Mouse (Mus musculus) MEL-GATA-1-ER (cell line): ENCODE measurements around the gene Rassf1.
A peak's percentile ranks its signal among the peaks of the same experiment; 100 is the strongest.

Source experiments
- DNase-seq: peaks from one replicate; pipeline ENCODE4 v3.0.0-alpha.2; 2012; ENCODE audit warnings: low read depth; ENCODE audit errors: extremely low read depth

The Rassf1 gene

DNA sequence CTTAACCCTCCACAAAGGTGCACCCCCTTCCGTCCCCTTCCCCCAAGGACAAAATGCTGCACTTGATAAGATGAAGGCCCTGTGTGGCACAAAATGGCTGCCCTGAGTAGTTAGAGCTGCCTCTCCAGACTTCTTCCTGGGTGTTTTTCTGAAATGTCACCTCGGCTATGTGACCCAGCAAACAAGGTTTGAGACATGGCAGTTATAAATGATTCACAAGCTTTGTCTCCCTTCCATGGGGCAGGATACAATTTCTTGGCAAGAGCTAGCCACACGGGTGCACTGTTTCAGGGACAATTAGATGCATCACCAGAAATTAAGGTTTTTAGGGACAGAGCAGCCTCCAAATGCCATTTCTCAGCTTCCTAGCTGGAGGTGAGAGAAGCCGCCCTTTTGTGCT, 10.9 kb upstream of the Rassf1 start:
- DNase-seq = no peak

DNA sequence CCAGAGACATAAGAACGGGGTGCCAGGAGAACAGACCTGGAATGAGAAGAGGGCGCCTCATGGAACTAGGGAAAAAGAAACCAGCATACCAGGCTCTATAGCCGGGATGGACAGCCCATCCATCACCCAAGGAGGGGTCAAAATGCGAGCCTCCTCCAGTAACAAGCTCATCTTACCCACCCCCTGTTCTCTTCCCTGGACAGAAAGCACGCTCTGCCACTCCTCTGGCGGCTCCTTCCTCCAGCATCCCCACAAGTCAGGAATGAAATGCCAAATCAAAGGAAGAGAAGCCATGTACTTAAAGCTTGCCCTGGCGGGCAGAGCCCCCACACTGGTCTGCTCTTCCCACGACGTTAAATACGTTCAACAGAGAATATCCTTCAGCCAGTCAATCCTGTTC, 10.3 kb upstream of the Rassf1 start:
- no peak for DNase-seq

DNA sequence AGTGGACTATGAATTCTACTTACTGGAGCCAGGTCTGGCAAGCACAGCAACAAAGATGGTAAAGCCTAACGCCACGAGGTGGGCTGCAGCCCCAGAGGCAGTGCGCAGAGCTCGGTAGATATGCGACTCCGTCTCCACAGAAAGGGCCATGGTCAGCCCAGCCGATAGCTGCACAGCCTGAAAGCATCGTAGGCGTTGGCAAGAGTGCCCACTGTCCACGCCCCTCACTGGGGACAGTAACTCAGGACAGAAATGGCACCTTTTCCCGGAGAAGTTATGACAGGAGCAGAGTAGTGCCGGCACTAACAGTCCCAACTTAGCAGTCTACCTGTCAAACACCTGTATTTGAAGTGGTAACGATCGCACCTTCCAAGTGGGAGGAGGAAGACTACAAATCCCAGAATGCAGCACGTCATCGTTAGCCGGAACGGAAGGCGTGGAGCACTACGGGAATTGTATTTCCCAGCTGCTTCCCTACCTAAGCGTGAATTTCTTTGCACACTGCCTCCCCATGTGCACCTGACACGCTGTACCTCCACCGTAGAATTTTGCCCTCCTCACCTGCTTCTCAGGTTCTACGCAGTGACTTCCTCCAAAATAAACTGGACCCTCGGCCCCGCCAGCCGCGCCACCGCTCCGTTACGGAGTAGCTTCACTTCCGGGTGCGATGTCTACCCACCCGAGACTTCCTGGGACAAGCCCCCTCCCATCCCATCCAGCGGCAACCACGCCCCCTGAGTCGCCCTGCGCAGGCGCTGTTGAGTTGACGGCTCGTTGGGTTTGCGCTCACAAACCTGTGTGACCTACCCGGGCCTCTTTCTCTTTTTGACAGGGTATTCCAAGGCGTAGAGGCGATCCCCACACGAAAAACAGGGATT, 9.6 kb upstream of the Rassf1 start, which contains the start of the genes Cyb561d2 and Nprl2:
Gene Cyb561d2, minus strand, starts transcription at position 720 of the 878 bp plus-strand sequence.
Gene Nprl2, plus strand, starts transcription at position 753 of the 878 bp plus-strand sequence.
- peak; percentile 84 for DNase-seq

DNA sequence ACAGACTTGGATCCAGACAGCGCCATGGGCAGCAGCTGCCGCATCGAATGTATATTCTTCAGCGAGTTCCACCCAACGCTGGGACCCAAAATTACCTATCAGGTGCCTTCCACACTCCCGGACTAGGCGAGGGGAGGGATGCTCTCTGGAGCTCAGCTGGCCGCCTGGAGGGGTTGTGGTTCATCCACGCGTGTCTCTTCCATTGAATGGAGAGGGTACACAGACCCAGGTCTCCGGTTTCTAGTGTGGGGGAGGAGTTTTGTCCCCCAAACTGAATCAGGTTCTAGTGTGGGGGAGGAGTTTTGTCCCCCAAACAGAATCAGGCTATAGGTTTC, 9.0 kb upstream of the Rassf1 start:
- no peak for DNase-seq

DNA sequence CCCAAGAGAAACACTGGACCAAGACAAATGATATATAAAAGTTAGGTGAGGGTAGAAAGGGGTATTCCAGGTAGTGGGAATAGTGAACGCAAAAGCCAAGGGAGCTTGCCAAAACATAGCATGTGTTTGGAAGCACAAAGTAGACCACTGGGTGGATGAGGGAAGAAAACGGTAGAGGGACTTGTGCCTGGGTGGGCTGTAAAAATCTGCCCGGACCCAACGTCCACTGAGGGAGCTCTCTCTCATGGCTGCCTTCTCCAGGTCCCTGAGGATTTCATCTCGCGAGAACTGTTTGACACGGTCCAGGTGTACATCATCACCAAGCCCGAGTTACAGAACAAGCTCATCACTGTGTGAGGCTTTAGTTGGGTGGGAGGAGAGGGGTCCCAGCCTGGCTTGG, 8.6 kb upstream of the Rassf1 start:
- no peak for DNase-seq

DNA sequence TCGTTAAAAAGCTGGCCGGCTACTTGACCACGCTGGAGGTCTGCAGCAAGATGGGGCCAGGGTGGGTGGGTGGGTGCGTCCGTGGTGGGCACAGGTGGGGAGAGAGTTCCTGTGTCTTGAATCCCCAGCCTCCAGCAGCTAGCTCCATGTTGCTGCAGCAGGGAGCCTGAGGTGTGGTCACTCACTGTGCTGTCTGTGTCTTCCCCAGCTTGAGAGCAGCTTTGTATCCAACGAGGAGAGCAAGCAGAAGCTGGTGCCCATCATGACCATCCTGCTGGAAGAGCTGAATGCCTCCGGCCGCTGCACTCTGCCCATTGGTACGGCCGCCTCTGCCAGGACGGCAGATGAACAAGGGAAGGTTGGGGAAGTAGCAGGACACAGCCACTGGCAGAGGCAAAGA, 8.1 kb upstream of the Rassf1 start:
- no peak for DNase-seq

DNA sequence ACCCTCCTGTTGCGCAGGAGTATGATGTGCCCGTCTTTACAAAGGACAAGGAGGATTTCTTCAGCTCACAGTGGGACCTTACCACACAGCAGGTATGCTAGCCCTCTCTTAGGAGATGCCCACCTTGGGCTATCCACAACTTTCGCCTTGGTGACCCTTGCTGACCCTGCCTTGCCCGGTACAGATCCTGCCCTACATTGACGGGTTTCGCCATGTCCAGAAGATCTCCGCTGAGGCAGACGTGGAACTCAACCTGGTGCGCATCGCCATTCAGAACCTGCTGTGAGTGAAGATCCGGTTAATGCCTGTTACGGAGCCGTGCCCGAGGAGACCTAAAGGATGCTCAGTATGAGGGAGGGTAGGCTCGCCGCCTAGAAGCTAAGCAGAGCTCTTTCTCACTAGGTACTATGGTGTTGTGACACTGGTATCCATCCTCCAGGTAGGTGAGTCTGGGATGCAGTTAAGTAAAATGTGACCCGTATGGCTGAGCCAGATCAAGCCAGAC, 7.1 kb upstream of the Rassf1 start:
- no peak for DNase-seq

DNA sequence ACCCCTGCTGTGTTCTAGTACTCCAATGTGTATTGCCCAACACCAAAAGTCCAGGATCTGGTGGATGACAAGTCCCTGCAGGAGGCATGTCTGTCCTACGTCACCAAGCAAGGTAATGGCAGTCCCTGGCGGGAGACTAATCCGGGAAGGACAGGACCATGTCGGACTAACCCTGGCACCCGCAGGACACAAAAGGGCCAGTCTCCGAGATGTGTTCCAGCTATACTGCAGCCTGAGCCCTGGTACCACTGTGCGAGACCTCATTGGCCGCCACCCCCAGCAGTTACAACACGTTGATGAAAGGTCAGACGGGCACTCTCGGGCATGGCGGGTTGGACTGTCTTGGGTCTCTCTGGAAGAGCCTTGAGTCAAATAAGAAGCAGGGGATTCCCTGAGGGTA, 6.6 kb upstream of the Rassf1 start:
- DNase-seq = no peak

DNA sequence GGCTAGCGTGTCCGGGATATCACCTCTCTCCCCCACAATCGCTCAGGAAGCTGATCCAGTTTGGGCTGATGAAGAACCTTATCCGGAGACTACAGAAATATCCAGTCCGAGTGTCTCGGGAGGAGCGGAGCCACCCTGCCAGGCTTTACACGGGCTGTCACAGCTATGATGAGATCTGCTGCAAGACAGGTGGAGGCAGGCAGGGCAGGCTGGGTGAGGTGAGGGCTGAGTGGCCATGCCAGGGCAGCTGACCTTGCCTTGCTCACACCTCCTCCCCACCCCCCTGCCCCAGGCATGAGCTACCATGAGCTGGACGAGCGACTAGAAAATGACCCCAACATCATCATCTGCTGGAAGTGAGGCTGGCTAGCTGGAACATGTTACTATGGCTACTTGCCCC, 6.2 kb upstream of the Rassf1 start:
- no peak for DNase-seq

DNA sequence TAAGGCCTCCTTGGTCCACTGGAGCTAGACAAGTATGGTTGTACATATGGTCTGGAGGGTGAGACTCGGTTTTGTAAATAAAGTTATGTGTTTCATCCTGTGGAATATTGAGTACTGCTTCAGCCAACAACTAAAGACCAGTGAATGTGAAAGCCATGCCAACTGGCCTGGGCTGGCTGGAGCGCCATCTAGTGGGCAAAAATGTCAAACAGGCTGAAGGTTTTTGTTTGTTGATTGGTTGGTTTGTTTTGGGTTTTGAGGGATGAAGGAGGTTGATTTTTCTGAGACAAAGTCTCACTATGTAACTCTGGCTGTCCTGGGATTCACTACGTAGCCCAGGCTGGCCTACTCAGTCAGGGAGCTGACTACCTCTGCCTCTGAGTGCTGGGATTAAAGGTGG, 5.8 kb upstream of the Rassf1 start:
- DNase-seq = no peak

DNA sequence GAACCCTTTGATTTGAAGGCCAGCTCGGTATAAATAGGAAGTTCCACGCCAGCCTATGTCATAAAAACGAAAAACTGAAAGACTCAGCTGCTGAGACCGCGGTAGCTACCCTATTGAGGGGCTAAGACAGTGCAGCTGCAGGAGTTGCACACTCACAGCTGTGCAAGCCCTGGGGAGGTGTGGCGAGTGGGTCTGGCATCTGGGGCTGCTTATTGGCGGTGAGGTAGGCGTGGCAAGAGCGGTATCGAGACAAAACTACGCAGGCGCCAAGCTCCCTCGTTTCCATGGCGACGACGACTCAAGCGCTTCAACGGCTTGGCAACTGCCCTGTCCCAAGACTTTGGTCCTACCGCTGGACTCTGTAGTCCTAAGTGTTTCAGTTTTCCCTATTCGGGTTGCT, 4.3 kb upstream of the Rassf1 start, which contains the start of gene Zmynd10:
Gene Zmynd10, plus strand, starts transcription at position 273 of the 400 bp plus-strand sequence.
- DNase-seq = no peak

DNA sequence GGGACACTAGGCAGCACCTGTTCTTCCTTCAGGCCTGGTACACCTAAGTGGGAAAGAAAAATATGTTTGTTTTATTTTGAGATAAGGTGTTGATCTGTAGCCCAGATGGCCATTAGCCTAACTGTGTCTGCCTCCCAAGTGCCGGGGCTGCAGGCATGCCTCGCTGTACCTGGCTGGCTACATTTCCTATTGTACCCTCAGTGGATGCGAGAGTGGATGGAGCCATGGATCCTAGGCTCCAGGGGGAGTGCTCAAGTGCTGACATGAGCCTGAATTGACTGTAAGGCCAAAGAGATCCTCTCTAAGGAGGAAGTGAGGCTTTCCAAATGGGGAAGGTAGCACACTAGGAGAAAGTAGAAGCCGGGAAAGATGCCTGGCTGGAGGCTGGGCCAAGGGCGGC, 3.4 kb upstream of the Rassf1 start:
- no peak for DNase-seq

DNA sequence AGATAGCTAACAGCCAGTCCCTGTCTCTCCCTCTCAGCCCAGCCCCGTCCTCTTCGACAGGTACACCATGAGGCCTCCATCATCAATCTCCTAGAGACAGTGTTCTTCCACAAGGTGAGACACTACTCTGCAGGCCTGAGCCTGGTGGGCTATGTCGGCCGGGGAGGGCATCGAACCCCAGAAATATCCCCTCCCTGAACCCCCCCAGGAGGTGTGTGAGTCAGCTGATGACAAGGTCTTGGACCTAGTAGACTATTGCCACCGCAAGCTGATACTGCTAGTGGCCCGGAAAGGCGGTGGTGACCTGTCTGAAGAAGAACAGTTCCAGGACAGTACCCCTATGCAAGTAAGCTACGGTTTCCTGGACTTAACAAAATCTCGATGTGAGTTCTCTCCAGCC, 2.5 kb upstream of the Rassf1 start:
- DNase-seq = no peak

DNA sequence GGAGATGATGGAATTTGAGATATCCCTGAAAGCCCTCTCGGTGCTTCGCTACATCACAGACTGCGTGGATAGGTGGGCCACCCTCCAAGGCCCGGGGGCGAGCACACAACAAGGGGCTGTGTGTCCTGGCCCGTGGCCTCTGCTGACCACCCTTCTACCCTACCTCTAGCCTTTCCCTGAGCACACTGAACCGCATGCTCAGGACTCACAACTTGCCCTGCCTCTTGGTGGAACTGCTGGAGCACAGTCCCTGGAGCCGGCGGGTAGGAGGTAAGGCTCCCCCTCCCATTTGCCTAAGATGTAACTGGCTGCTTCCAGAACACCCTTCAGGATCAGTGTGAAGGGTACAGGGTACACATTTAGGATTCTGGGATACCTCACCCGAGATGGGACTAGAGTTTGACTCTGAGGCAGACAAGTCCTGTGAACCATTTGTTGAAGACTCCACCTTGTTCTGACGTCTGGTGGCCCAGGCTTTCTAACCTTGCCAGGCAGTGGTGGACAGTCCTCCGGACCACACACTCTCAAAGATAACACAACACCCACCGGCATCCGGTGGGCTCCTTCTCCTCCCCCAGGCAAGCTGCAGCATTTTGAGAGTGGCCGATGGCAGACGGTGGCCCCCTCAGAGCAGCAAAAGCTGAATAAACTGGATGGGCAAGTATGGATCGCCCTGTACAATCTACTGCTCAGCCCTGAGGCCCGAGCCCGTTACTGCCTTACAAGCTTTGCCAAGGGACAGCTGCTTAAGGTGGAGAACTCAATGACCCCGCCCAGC, 1.9 kb upstream of the Rassf1 start:
- no peak for DNase-seq

DNA sequence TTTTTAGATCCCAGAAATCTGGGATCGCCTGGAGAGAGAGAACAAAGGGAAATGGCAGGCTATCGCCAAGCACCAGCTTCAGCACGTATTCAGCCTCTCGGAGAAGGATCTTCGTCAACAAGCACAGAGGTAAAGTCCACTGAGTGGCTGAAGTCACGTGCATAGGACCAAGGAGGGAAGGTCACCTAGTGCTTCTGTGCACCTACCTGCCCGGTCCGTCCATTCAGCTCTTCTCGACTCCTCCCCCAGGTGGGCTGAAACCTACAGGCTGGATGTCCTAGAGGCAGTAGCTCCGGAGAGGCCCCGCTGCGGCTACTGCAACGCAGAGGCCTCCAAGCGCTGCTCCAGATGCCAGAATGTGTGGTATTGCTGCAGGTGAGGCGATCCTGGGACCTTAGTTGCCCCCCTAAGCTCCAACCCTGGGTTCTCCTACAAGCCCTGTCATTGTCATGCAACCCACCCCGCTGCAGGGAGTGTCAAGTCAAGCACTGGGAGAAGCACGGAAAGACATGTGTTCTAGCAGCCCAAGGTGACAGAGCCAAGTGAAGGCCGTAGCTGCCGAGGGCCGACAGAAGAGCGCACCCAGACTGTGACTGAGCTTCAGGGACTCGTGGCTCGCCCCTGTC, 751 bp upstream of the Rassf1 start:
- no peak for DNase-seq

DNA sequence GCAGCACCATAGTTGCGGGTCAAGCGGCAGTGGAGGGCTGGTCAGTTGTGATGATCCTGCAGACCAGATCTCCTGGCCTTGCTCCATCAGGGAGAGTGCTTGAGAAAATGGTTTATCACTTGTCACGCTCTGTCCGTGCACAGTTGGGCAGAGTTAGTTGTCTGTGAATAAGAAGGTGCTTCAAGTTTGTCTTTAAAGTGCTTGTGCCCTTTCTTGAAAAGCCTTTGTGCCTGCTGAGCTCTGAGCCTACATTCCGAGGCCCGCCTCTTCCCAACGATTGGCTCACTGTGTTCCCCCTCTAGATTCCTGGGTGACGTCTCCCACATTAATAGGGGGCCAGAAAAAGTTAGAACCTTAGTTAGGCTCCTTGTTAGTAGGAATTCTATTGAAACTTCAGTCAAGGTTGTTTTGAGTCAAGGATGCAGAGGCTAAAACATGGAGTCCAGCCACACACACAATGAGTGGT, 568 bp downstream of the Rassf1 start:
- DNase-seq = no peak

DNA sequence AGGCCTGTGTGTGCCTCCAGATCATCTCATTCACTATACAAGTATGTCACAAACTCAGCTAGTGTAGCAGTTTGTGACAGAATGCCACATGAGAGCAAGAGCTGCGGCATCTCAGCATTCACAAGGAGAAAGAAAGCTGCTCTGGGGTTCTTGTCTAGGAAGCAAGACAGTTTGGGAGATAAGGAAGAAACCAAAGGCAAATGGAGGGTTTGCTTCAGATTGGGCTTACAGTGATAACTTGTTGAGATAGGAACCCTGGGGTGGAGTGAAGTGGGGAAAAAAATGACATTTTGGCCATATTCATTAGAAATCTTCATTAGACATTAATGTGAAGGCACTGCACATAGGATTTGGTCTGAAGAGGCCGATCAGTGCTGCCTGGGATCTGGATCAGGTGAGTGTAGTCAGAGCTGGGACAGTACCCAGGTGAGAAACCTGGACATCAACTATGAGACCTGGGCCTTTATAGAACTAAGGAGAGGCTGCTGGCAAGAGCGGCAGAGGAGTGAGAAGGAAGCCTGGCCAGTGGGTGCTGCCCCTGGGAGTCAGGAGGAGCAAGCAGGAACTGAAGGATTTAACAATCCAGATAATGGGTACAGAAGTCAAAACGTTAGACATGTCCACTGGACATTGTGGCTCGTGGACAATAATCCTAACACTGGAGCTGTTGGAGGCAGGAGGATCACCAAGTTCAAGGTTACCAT, 1.5 kb downstream of the Rassf1 start:
- DNase-seq = no peak

DNA sequence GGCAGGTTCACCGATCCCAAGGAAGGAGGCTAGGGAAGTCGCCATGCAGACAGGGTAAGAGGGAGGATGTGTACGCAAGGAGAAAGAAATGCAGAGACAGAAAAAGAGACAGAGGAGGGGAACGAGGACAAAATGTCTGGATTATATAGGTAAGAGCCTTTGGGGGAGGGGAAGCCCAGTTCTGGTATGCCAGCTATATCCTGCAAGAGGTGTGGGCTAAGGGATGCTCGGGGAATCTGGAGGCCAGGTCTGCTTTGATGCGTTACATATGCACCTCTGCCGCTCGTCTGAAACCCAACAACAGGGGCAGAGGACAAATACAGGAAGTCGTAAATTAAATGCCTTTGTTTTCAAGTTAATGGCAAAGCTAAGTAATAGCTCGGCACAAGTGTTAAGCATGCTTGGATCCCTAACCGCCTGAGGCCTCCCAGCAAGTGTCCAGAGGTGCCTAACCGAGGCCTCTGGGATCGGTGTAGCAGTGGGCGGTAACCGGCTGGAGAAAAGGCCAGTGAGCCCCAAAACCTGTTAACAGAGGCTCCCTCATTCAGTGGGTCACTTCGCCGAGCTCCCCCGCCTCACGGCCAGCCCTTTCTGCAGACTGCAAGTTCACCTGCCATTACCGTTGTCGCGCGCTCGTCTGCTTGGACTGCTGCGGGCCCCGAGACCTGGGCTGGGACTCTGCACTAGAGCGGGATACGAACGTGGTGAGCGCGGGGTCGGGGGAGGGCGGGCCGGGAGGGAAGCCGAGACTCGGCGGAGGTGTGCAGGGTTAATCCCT, 2.4 kb downstream of the Rassf1 start:
- DNase-seq = no peak

DNA sequence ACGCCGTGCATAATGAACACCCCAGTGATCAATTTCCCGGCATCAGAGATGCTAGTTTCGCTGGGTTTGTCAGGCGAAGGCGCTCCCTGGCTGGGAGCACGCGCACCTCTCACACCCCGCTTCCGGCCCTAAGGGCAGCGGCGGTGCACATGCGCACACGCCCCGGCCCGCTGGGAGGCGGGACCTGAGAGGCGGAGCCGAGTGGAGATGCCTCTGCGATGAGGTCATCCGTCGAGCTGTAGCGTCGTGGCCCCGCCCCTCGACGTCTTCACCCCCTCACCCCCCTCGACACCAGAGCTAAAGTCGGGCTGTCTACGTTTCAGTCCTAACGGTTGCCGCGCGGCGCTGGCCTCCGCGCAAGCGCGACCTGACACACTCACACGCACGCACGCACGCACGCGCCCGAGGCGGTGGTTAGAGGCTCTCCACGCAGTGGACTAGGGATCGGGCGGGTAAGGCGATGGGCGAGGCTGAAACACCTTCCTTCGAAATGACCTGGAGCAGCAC, 3.0 kb downstream of the Rassf1 start:
- peak; percentile 94 for DNase-seq

DNA sequence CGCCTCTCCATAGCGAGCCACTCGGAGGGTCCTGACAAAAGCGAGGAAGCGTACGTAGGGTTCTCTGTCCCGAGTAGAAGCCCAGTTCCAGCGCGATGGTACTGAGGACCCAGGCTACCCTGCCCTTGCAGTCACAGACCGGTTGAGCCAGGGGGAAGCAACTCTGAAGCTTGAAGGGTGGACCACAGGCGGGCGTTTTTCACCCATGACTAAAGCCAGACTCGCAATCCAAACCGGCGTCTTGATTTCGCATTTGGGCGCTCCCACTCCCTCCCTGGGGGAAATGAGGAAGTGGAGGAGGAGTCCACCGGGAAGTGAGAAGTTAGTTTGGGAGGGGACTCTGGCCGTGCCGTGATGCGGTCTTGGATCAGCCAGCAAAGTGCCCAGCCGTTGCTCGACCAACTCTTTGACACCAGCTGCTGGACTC, 3.7 kb downstream of the Rassf1 start:
- peak; percentile 71 for DNase-seq
